Mouse (Mus musculus) retina, postnatal 7 days (tissue): Measurements from ENCODE around the gene Gm128.

ENCODE experiments used
- DNase-seq: peaks from one replicate; pipeline ENCODE4 v3.0.0-alpha.2; 2012; ENCODE audit warnings: low read depth, low spot score

Gene Gm128

DNA sequence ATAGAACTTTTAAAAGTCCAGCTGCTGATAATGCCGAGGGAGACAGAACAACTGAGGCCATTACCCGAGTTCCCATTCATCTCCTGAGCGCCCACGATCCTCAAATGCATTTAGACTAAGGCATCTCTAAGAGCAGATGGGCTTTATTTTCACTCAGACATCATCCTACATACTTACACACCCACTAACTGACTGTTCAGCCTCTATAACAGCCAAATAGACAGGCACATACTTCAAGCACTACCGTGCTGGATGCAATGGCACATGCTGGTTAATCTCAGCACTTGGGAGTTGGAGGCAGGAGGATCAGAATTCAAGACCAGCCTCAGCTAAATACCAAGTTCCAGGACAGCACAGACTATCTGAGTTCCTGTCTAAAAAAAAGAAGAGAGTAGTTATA, 28.4 kb upstream of the Gm128 start:
- DNase-seq = no peak

DNA sequence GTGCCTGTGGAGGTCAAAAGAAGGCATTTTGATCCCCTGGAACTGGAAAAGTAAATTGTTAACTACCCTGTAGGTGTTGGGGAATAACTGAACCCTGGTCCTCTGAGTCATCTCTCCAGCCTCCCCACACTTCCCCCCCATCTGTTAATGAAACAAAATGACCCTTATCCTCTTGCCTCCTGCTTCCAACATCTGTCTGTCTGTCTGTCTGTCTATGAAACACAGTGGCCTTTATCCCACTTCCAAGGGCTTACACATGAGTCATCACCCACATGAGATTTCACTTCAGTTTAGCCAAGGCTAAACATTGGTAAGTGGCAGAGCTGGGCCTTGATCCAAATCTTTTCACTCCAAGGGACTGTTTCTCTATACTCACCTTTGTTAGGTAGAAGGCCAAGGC, 26.5 kb upstream of the Gm128 start:
- DNase-seq = no peak

DNA sequence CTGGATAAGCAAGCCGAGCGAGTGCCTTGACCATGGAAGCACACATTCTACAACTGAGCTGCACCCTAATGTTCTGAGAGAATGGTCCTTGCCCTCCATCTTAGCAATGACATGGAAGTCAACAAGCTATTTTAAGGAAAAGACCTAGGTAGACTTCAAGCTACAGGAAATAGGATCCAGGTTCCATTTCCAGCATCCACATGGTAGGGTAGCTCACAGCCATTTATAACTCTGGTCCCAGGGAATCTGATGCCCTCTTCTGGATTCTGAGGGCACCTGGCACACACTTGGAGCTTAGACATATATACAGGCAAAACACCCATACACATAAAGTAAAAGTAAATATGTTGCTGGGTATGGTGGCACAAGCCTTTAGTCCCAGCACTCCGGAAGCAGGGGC, 24.7 kb upstream of the Gm128 start:
- DNase-seq = no peak

DNA sequence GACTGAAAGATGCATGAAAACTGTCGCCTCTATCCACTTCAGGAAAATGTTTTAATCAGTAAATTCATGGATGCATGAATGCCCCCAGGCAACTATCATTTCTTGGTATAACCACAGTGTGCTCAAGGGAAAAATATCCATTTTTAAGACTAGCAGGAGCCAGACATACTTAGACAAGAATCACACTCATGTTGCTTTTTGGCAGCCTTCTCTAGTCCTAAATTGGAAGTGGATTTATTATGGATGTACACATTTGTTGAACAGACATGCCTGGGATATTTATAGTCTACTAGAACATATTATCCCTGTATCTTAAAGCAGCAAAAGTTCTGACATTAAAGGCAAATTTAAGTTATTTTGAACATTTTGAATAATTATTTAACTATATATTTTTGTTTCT, 23.3 kb upstream of the Gm128 start:
- DNase-seq = no peak

DNA sequence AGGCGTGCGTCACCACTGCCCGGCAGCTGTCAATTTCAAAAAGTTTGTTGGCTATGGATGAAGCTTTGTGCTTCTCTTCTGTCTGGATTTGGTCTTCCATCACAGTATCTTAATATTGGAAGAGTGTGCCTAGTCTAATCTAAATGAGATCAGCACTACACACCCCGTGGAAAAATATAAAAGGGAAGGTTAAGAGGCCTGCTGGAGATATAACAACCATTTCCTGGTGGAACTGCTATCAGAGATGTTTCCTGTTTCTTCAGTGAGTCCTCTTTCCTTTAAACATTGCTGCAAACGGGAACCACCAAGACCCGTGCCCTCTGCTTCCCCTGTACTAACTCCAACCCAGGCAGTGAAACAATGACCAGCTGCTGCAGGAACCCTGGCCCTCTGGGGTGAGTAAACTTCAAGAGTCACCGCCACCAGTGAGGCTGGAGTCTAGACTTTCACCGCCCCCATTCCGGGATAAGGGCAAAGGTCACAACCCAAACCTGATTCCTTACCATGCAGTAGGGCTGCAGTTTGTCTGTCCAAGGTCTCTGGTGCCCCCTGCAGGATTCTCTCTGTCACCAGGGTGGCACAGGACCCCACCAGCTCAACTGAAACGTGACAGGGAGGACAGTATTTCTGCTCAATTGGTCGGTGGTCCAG, 21.8 kb upstream of the Gm128 start:
- no peak for DNase-seq

- no peak for DNase-seq
These were observed 20.6 kb upstream of the Gm128 start for GRCm38 (mm10) chr3:95261975-95262374.

GRCm38 (mm10) chr3:95256931-95257330, 15.5 kb upstream of the Gm128 start:
- DNase-seq = no peak

- DNase-seq = no peak
These were observed 9.5 kb upstream of the Gm128 start, which contains the start of gene Bnipl for GRCm38 (mm10) chr3:95250783-95251424. TSS of gene Bnipl (minus strand) at chr3:95251193.

DNA sequence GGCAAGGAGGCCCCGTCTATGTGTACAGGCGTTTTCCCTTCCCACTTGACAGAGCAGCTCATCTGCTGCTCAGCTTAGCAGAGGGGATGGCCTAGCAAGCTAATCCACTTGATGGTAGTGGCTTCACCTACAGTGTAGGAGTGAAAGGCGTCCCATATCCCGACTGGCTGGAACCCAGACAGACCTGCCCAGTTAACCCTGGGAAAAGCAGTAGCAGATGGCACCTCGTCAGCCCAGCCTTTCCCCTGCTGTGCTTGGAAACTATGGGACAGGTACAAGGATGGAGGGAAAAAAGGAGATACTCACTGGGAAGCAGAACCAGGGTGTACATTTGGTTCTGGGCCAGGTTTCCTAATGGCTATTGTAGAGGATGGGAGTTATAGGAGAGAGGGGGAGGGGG, 9.0 kb upstream of the Gm128 start:
- no peak for DNase-seq

DNA sequence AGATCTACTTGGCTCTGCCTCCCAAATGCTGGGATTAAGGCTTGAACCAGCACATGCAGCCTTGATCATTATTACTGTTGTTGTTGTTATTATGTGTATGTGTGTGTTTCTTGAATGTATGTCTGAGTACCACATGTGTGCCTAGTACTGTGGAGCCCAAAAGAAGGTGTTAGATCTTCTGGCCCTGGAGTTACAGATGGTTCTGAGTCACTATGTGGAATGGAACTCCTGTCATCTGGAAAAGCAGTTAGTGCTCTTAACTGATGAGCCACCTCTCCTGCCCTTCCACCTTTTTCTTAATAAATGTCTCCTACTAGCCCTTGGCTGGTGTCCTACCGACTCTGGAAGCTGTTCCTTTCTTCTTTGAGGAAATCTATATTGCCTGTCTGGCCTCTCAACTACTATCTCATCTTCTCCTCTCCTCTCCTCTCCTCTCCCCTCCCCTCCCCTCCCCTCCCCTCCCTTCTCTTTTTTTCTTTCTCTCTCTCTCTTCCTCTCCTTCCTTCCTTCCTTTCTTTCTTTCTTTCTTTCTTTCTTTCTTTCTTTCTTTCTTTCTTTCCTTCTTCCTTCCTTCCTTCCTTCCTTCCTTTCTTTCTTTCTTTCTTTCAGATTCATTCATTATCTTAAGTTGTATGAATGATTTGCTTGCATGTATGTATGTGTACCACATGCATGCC, 6.4 kb upstream of the Gm128 start:
- no peak for DNase-seq

GRCm38 (mm10) chr3:95246465-95247231, 5.2 kb upstream of the Gm128 start:
- DNase-seq = no peak

GRCm38 (mm10) chr3:95243086-95243485, 1.7 kb upstream of the Gm128 start:
- DNase-seq = no peak

GRCm38 (mm10) chr3:95240900-95241299, 498 bp downstream of the Gm128 start:
- DNase-seq = no peak

- DNase-seq = no peak
These were observed 1.4 kb downstream of the Gm128 start for GRCm38 (mm10) chr3:95239971-95240370.

- DNase-seq = no peak
These were observed 2.4 kb downstream of the Gm128 start for GRCm38 (mm10) chr3:95239022-95239421.

DNA sequence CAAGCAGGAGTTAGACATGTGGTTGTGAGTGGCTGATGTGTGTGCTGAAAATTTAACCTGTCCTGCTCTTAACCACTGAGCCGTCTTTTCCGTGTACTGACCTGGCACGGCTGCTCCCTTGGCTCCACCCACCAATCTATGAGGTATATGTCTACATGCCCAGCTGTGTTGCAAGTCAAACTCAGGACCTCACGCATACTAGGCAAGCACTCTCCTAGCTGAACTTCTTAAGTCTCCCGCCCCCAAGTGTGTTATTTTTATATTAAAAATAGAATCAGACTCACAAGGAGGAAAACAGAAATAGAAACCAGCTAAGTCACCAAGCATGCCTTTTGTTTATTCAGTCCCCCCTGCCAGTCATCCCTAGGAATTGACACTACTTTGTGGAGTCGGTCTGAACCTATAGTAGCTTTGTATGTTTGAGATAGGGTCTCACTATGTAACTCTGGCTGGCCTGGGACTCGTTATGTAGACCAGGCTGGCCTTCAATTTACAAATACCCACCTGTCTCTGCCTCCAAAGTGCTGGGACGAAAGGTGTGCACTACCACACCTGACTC, 3.8 kb downstream of the Gm128 start:
- DNase-seq = no peak

DNA sequence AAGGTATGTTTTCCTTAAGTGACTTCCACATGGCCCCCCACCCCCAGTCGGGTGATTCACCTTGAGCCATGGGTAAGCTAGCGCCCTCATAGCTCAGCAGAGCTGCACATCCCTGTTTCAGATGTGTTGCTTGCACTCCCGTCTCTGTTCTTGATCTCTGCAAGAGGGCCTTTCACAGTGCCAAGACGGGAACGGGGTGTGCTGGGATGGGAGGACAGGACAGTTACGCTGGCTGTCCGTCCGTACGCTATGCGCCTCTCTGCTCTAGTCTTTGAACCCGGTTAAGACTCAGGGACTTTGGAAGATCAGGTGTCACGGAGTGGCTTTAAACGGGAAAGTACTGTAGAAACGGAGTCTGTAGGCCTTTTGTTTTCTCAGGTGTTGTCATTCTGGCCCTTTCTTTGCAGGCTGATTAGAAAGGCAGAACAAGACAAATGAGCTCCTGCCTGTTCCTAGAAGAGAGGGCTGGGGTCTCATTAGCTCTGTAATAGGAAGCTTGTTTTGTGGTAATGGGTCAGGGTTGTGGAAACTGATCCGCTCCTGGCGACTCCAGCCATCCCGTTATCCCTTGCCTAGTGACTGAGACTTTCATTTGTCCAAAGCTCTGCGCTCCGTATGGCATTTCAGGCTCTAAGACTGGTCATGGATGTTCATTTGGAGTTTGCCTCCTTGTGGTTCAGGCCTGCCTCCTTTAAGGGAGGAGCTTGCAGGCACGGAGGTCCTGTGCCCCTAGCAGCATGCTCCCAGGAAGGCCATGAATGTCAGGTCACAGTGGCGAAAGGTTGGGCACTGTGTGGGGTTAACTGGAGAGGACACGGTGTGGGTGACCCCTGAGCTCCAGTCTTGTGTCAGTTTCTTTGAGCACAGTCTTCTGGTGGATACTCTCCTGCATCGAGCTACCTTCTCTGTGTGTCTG, 5.8 kb downstream of the Gm128 start:
- DNase-seq = no peak

DNA sequence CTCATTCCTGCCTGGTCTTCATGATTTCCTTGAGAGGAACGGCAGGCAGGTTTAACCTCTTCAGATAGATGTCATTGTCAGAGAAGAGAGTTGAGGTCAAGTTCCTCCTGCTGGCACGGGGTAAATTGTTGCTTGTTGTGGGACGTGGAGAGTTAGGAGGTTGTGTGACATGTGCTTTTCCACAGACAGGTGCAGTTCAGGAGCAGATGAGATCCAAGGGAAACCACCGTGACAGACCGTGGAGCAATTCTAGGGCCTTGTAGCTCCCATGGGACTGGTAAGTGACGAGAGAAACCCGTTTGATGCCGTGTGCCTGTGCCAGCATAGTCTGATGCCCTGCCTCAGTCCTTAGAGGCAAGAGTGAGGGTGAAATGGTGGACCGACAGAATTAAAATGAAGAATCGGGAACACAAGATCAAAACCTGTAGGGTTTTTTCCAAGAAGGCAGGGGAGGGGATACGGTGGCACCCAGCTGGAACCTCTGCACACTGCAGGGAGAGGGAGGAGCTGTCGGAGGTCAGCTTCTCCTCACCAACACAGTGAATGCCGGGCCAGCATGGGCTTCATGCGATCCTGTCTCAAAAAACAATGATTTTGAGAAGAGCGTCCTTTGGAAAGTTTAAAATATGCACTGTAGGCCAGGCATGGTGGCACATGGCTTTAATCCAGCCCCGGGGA, 8.0 kb downstream of the Gm128 start:
- DNase-seq = no peak

- DNase-seq = no peak
These were observed 8.6 kb downstream of the Gm128 start for GRCm38 (mm10) chr3:95232771-95233170.
